Mouse (Mus musculus): ENCODE measurements at regions not wholly inside any gene's neighbourhood (a gene's known extent, or its start where the extent isn't known, plus 50 kb on each side); places are given as distances from the start of the nearest gene placed in this dataset.

GRCm38 (mm10) chr14:58509106-58509505 lies 438.8 kb downstream of the Fgf9 start:
- DNase-seq (ENCODE audit: extremely low spot score, low read depth, low spot score): no peak

GRCm38 (mm10) chr14:58506490-58506889 lies 436.1 kb downstream of the Fgf9 start:
- DNase-seq (ENCODE audit: extremely low spot score, low read depth, low spot score): no peak

DNA sequence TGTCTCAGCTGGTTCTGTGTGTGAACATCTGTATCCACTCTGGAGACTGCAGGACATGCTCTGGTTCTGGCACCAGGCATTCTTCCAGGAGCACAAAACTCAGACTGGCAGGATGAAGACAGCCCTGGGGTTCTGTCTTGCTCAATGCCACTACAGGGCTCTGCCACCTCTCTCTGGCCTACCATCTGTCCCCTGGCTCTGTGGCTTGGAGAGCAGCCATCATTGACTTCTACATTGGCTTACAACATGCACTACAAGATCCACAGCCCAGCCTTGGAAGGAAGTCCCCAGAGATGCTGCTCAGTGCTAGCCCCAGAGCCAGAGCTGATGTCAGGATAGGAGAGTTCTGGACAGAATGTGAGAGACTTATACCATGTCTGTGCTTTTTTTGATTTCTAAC lies 435.5 kb downstream of the Fgf9 start:
- DNase-seq (ENCODE audit: extremely low spot score, low read depth, low spot score): no peak

DNA sequence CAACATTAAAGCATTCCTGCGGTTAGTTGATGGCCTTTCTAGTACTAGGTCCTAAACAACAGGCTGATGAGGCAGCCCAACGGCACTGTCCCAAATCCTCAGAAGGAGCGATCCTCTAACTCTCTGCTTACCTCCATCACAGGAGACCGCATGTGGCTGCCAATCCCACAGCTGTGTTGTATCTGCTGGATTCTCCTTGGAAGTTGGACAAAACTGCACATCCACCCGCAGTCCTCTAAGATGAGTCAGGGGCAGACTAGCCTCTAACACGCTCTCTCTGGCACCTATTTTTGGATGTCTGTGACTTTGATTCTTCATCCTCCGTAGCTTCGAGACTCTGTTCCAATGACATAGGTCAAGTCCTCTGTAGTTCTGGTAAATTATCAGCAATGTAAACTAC lies 432.5 kb downstream of the Fgf9 start:
- DNase-seq (ENCODE audit: extremely low spot score, low read depth, low spot score): no peak

GRCm38 (mm10) chr14:58500014-58500413 lies 429.7 kb downstream of the Fgf9 start:
- no peak for DNase-seq (ENCODE audit: extremely low spot score, low read depth, low spot score)

DNA sequence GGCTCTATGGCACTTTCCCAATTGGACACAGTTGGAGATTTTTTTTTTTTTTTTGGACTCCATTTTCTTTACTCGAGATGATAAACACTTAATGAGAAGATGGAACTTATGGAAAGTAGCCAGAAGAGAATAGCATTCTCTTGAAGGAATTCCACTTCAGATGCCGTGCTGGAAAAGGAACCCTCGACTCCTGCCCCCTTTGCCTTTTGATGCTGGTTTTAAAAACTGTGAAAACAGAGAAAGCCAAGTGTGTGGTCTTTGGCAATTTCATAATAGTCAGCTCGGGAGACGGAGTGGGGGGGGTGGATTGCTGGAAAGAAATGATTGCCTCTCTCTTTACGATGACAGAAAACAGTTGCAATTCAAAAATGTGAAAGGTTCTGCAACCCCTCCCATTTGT lies 429.2 kb downstream of the Fgf9 start:
- DNase-seq (ENCODE audit: extremely low spot score, low read depth, low spot score): no peak

- no peak for DNase-seq (ENCODE audit: extremely low spot score, low read depth, low spot score)
Measured at GRCm38 (mm10) chr14:58499071-58499470, 428.7 kb downstream of the Fgf9 start.

GRCm38 (mm10) chr14:58496902-58497301 lies 426.6 kb downstream of the Fgf9 start:
- DNase-seq (ENCODE audit: extremely low spot score, low read depth, low spot score): no peak

DNA sequence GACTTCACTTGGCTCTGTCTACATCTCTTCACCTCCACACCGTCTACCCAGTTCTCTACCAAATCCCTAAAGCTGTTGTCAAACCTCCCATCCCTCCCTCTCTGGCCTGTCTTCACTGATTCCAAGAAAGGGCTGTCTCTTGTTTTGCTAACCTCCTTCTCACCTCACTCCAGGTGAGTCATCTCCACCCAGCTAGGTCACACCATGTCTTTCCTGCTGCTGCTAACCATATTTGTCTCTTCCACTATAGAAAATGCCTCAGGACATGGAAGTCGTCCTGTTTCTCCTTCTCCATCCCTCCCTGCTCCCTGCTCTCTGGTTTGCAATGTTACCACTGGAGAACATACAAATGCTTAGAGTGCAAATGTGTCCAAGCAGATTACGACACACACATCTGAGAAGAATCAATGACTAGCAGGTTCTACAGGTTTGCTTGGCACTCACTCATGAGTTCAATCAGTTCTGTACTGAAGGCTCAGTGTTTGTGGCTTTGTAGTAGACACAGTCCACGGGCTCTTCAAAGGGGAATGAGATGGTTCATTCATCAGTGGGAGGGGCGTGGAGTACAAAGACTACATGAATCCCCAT lies 424.1 kb downstream of the Fgf9 start:
- no peak for DNase-seq (ENCODE audit: extremely low spot score, low read depth, low spot score)

- no peak for DNase-seq (ENCODE audit: extremely low spot score, low read depth, low spot score)
Measured at GRCm38 (mm10) chr14:58492118-58492517, 421.8 kb downstream of the Fgf9 start.

GRCm38 (mm10) chr14:58488803-58489202 lies 418.5 kb downstream of the Fgf9 start:
- DNase-seq (ENCODE audit: extremely low spot score, low read depth, low spot score): no peak

GRCm38 (mm10) chr14:58487836-58488235 lies 417.5 kb downstream of the Fgf9 start:
- DNase-seq (ENCODE audit: extremely low spot score, low read depth, low spot score): no peak

GRCm38 (mm10) chr14:58480454-58480853 lies 410.1 kb downstream of the Fgf9 start:
- DNase-seq (ENCODE audit: extremely low spot score, low read depth, low spot score): no peak

GRCm38 (mm10) chr14:58470678-58471077 lies 400.3 kb downstream of the Fgf9 start:
- no peak for DNase-seq (ENCODE audit: extremely low spot score, low read depth, low spot score)

DNA sequence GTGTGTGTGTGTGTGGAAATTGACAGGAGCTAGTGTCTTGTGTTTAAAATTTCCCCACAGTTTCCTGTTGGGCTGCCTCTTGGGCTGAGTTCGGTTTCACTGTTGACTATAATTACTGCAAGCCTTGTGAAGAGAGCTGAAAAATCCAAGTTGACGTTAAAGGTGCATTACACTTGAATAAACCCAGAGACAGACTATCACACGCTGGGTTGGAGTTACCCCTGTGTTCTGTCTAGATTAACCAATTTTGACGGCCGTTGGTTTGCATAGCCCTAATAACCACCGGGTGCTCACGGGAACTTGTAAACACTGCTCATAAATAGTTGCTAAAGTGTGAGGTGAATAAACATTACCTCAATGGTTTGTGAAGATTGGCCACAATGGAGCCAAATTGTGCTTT lies 398.1 kb downstream of the Fgf9 start:
- DNase-seq (ENCODE audit: extremely low spot score, low read depth, low spot score): peak; percentile 31

DNA sequence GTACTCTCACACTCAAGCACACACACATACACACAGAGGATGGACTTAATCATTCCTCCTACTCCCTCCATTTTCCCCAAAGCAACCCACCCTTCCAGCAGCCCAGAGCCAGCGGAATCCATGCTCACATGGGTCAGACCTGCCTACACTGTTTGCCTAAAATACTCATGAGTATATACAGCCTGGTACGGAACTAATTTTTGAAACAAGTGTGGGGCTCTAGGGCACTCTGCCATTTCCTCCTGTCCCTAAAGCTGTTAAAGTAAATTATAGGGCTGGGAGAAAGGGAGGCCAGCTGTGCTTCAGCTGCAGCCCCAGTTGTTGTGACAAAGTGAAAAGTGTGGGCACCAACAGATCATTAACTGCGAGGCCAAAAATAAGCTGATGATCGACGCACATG lies 397.5 kb downstream of the Fgf9 start:
- DNase-seq (ENCODE audit: extremely low spot score, low read depth, low spot score): peak; percentile 22

- DNase-seq (ENCODE audit: extremely low spot score, low read depth, low spot score): no peak
Measured at GRCm38 (mm10) chr14:58446776-58447354, 376.5 kb downstream of the Fgf9 start.

DNA sequence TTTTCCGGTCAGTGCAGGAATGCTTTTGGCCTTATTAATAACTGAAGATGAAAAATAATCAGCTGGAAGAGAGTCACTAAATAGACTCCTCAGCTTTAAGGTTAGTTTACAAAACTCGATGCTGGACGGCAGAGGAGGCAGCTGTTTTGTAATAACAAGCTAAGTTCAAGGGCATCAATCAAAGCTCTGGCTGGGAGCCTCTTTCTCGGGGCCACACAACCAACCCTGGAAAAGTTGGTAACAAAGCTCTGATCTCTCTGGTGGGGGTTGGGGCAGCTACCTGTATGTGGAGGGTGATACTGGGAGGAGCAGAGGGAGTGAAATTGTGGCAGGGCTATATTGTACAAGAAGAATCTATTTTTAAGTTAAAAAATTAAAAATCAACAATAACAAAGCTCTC lies 374.1 kb downstream of the Fgf9 start:
- DNase-seq (ENCODE audit: extremely low spot score, low read depth, low spot score): no peak

- no peak for DNase-seq (ENCODE audit: extremely low spot score, low read depth, low spot score)
Measured at GRCm38 (mm10) chr14:58442501-58442900, 372.2 kb downstream of the Fgf9 start.

- no peak for DNase-seq (ENCODE audit: extremely low spot score, low read depth, low spot score)
Measured at GRCm38 (mm10) chr14:58439963-58440362, 369.6 kb downstream of the Fgf9 start.

- DNase-seq (ENCODE audit: extremely low spot score, low read depth, low spot score): no peak
Measured at GRCm38 (mm10) chr14:58436096-58436495, 365.7 kb downstream of the Fgf9 start.

GRCm38 (mm10) chr14:58426472-58426871 lies 356.1 kb downstream of the Fgf9 start:
- DNase-seq (ENCODE audit: extremely low spot score, low read depth, low spot score): no peak

GRCm38 (mm10) chr14:58421904-58422303 lies 351.6 kb downstream of the Fgf9 start:
- DNase-seq (ENCODE audit: extremely low spot score, low read depth, low spot score): no peak

All from hindlimb bud, embryonic 11.5 days (tissue).